Mouse (Mus musculus) lung, adult 2 months (tissue): ENCODE measurements around the gene Hipk2.

ENCODE experiments used
- CTCF ChIP-seq: fragments of 200-500 bp; IDR thresholded peaks from 2 replicates; pipeline ENCODE4 v1.5.1; 2011; ENCODE audit warnings: mild to moderate bottlenecking, low read length, control low read depth; ENCODE audit not compliant: insufficient read depth
- POLR2A ChIP-seq: fragments of 200-500 bp; IDR thresholded peaks from 2 replicates; pipeline ENCODE4 v1.6.1; 2011; ENCODE audit warnings: low read depth, mild to moderate bottlenecking, control low read depth, low read length, borderline replicate concordance; ENCODE audit errors: extremely low read depth

DNA sequence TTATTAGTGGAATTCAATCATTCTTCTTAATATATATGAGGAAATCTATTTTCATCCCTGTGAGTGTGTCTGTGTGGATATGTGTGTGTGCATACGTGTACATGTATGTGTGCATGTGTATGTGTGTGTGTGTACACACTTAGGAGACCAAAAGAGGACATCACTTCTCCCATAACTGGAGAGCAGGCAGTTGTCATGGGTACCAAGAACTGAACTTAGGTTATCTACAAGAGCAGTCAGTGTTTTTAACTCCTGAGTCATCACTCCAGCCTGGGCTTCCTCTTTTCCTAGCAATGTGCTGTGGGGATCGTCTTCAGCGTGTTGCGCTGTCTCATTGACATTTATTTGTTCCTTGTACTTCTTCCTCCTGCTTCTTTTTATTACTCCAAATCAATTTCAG is 24.1 kb upstream of the Hipk2 start:
- no peak for TF ChIP-seq POLR2A
- no peak for TF ChIP-seq CTCF
